Mouse (Mus musculus): ENCODE results near the gene Pth2r. TPM values are rescaled to one million over a fixed set of nuclear protein-coding genes. Genes with fewer than 3 reads are reported as not detected.
A peak's percentile ranks its signal among the peaks of the same experiment; 100 is the strongest.

Pth2r gene
- polyA plus RNA-seq (2012; ENCODE audit: insufficient read depth, insufficient read length, low replicate concordance, missing spikeins) = not detected in 2 replicates

- no peak within 1 kb of the TSS for H3K4me3 ChIP-seq (ENCODE audit: insufficient read depth, low read depth, low read length)
- whole genome bisulfite sequencing = 74% methylated on average over 6 of the region's 6 CpGs
- no peak within 1 kb of the TSS for H3K27ac ChIP-seq (ENCODE audit: insufficient read depth, low read depth, low read length)
- no peaks in the 10 kb centered on the region for H3K4me1 ChIP-seq (ENCODE audit: control insufficient read depth, insufficient read depth, low read length)
- TF ChIP-seq POLR2A (IDR thresholded peaks at IDR 0.05; ENCODE audit: insufficient read depth, low read depth, low read length) (no peak), CTCF (IDR thresholded peaks at IDR 0.05; ENCODE audit: insufficient read depth, low read depth, low read length) (no peak)
These were observed at the start of gene Pth2r for GRCm38 (mm10) chr1:65281756-65282155. Gene Pth2r (plus strand): TSS chr1:65282056.

- no peak overlapping the region for H3K4me3 ChIP-seq (ENCODE audit: insufficient read depth, low read depth, low read length)
- TF ChIP-seq POLR2A (IDR thresholded peaks at IDR 0.05; ENCODE audit: insufficient read depth, low read depth, low read length) = no peak
- no peak for TF ChIP-seq CTCF (IDR thresholded peaks at IDR 0.05; ENCODE audit: insufficient read depth, low read depth, low read length)
- no peak overlapping the region for H3K27ac ChIP-seq (ENCODE audit: insufficient read depth, low read depth, low read length)
- WGBS = 52% methylated on average over 3 of the region's 3 CpGs
- H3K4me1 ChIP-seq (ENCODE audit: control insufficient read depth, insufficient read depth, low read length) = no peaks in the 10 kb centered on the region
These were observed 44.1 kb upstream of the Pth2r start for GRCm38 (mm10) chr1:65237712-65238111.

GRCm38 (mm10) chr1:65245637-65246036 lies 36.2 kb upstream of the Pth2r start:
- no peaks in the 10 kb centered on the region for H3K4me1 ChIP-seq (ENCODE audit: control insufficient read depth, insufficient read depth, low read length)
- 86% methylated on average over 1 of the region's 1 CpGs for WGBS
- H3K4me3 ChIP-seq (ENCODE audit: insufficient read depth, low read depth, low read length) = no peak overlapping the region
- TF ChIP-seq POLR2A (IDR thresholded peaks at IDR 0.05; ENCODE audit: insufficient read depth, low read depth, low read length) (no peak), CTCF (IDR thresholded peaks at IDR 0.05; ENCODE audit: insufficient read depth, low read depth, low read length) (no peak)
- no peak overlapping the region for H3K27ac ChIP-seq (ENCODE audit: insufficient read depth, low read depth, low read length)

- 37% methylated on average over 3 of the region's 3 CpGs for WGBS
- TF ChIP-seq CTCF (IDR thresholded peaks at IDR 0.05; ENCODE audit: insufficient read depth, low read depth, low read length) (no peak), POLR2A (IDR thresholded peaks at IDR 0.05; ENCODE audit: insufficient read depth, low read depth, low read length) (no peak)
- Histone ChIP-seq H3K27ac (ENCODE audit: insufficient read depth, low read depth, low read length) (no peak overlapping the region), H3K4me3 (ENCODE audit: insufficient read depth, low read depth, low read length) (no peak overlapping the region), H3K4me1 (ENCODE audit: control insufficient read depth, insufficient read depth, low read length) (no peaks in the 10 kb centered on the region)
These were observed 1.4 kb upstream of the Pth2r start for GRCm38 (mm10) chr1:65280461-65280860.

DNA sequence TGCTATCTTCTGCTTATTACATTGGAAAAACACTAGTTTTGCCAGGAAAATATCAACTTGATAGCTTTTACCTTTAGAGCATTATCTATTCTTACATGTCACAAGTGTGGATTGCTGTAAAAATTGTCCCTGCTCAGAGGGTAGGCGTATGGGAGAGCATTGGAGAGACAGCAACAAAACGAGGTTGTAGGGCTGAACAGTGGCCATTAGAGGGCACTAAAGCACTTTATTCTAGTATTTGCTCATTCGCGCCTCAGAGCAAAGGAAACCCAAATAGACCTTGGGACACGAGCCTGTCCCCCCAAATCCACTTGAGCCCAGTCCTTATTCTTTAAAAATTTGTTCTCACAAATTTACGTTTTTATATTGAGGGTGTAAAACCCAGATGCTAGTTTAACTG lies 910 bp downstream of the Pth2r start:
- H3K27ac ChIP-seq (ENCODE audit: insufficient read depth, low read depth, low read length) = no peak overlapping the region
- WGBS = 10% methylated on average over 6 of the region's 6 CpGs
- no peaks in the 10 kb centered on the region for H3K4me1 ChIP-seq (ENCODE audit: control insufficient read depth, insufficient read depth, low read length)
- no peak overlapping the region for H3K4me3 ChIP-seq (ENCODE audit: insufficient read depth, low read depth, low read length)
- no peak for TF ChIP-seq POLR2A (IDR thresholded peaks at IDR 0.05; ENCODE audit: insufficient read depth, low read depth, low read length)
- no peak for TF ChIP-seq CTCF (IDR thresholded peaks at IDR 0.05; ENCODE audit: insufficient read depth, low read depth, low read length)

DNA sequence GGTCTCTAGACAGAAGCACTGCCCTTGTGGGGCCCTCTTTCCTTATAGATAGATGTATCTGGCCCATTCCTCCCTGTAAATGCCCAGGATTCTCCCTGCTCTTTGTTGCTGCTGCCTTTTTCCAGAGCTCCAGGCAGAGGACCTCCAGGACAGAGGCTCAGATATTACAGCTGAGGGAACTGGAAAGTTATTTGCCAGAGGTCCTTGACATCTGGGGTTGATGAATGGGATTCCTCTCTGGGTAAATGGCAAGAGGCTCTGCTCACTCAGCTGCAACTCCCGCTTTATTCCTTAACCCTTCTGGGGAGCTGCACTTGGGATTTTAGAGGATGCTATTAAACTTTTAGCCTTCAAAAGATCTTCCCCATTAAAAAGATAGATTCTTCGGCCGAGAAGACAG lies 26.6 kb downstream of the Pth2r start:
- TF ChIP-seq POLR2A (IDR thresholded peaks at IDR 0.05; ENCODE audit: insufficient read depth, low read depth, low read length) (no peak), CTCF (IDR thresholded peaks at IDR 0.05; ENCODE audit: insufficient read depth, low read depth, low read length) (no peak)
- H3K4me1 ChIP-seq (ENCODE audit: control insufficient read depth, insufficient read depth, low read length) = peaks cover 8% of the 10 kb centered on the region
- H3K4me3 ChIP-seq (ENCODE audit: insufficient read depth, low read depth, low read length) = no peak overlapping the region
- no peak overlapping the region for H3K27ac ChIP-seq (ENCODE audit: insufficient read depth, low read depth, low read length)
- 90% methylated on average over 3 of the region's 3 CpGs for WGBS

GRCm38 (mm10) chr1:65311214-65311933 lies 29.5 kb downstream of the Pth2r start:
- 1% methylated on average over 29 of the region's 29 CpGs for WGBS
- TF ChIP-seq POLR2A (IDR thresholded peaks at IDR 0.05; ENCODE audit: insufficient read depth, low read depth, low read length) (no peak), CTCF (IDR thresholded peaks at IDR 0.05; ENCODE audit: insufficient read depth, low read depth, low read length) (no peak)

GRCm38 (mm10) chr1:65312118-65312517 lies 30.3 kb downstream of the Pth2r start:
- H3K4me1 ChIP-seq (ENCODE audit: control insufficient read depth, insufficient read depth, low read length) = peaks cover 8% of the 10 kb centered on the region
- H3K4me3 ChIP-seq (ENCODE audit: insufficient read depth, low read depth, low read length) = no peak overlapping the region
- WGBS = 6% methylated on average over 7 of the region's 7 CpGs
- H3K27ac ChIP-seq (ENCODE audit: insufficient read depth, low read depth, low read length) = no peak overlapping the region
- TF ChIP-seq CTCF (IDR thresholded peaks at IDR 0.05; ENCODE audit: insufficient read depth, low read depth, low read length) = no peak
- TF ChIP-seq POLR2A (IDR thresholded peaks at IDR 0.05; ENCODE audit: insufficient read depth, low read depth, low read length) = no peak

More at GRCm38 (mm10) chr1:65311214-65311933, 29.5 kb downstream of the Pth2r start:
- Histone ChIP-seq H3K27ac (ENCODE audit: insufficient read depth, low read depth, low read length) (no peak overlapping the region), H3K4me1 (ENCODE audit: control insufficient read depth, insufficient read depth, low read length) (peaks cover 8% of the 10 kb centered on the region), H3K4me3 (ENCODE audit: insufficient read depth, low read depth, low read length) (peak overlapping the region; percentile 34)

- Histone ChIP-seq H3K4me3 (ENCODE audit: insufficient read depth, low read depth, low read length) (no peak overlapping the region), H3K4me1 (ENCODE audit: control insufficient read depth, insufficient read depth, low read length) (peaks cover 8% of the 10 kb centered on the region), H3K27ac (ENCODE audit: insufficient read depth, low read depth, low read length) (no peak overlapping the region)
- WGBS = 55% methylated on average over 2 of the region's 2 CpGs
- TF ChIP-seq POLR2A (IDR thresholded peaks at IDR 0.05; ENCODE audit: insufficient read depth, low read depth, low read length) = no peak
- no peak for TF ChIP-seq CTCF (IDR thresholded peaks at IDR 0.05; ENCODE audit: insufficient read depth, low read depth, low read length)
These were observed 31.0 kb downstream of the Pth2r start for GRCm38 (mm10) chr1:65312896-65313295.
